Mouse (Mus musculus) lung, postnatal 0 days (tissue): ENCODE data around the gene AY358078. TPM values are rescaled to one million over a fixed set of nuclear protein-coding genes. Genes with fewer than 3 reads are reported as not detected.
"Not testable (repeated sequence)": the region's sequence is repeated elsewhere in the genome, so short reads cannot be mapped to it uniquely, and the experiment has no call there.

Source experiments
- ATAC-seq: fragments of 200-750 bp; cut with Nextera tagmentation; 2 replicates; pipeline ENCODE4 v1.8.0; 2017; ENCODE audit warnings: moderate library complexity
- DNase-seq: peaks from one replicate; pipeline ENCODE4 v3.0.0-alpha.2; 2016; ENCODE audit warnings: low spot score
- H3K27ac ChIP-seq: fragments of 300-500 bp; sonication (generic); 2 replicates; pipeline ENCODE4 v1.5.1; 2014; ENCODE audit warnings: antibody characterized with exemption, mild to moderate bottlenecking, low read length, mixed read lengths
- H3K27me3 ChIP-seq: fragments of 300-500 bp; sonication (generic); replicated peaks from 2 replicates; pipeline ENCODE4 v1.6.1; 2014; ENCODE audit warnings: low read length, mixed read lengths; ENCODE audit not compliant: insufficient read depth
- H3K36me3 ChIP-seq: fragments of 300-500 bp; sonication (generic); 2 replicates; pipeline ENCODE4 v1.6.1; 2014; ENCODE audit warnings: low read length, mixed read lengths; ENCODE audit not compliant: insufficient read depth
- H3K4me1 ChIP-seq: fragments of 300-500 bp; sonication (generic); 2 replicates; pipeline ENCODE4 v1.6.1; 2014; ENCODE audit warnings: antibody characterized with exemption, low read depth, low read length, mixed read lengths; ENCODE audit not compliant: insufficient read depth
- H3K4me2 ChIP-seq: fragments of 300-500 bp; sonication (generic); replicated peaks from 2 replicates; pipeline ENCODE4 v1.6.1; 2014; ENCODE audit warnings: low read depth, mild to moderate bottlenecking, low read length, moderate library complexity, mixed read lengths
- H3K4me3 ChIP-seq: fragments of 300-500 bp; sonication (generic); 2 replicates; pipeline ENCODE4 v1.5.1; 2014; ENCODE audit warnings: low read depth, low read length
- H3K9ac ChIP-seq: fragments of 300-500 bp; sonication (generic); replicated peaks from 2 replicates; pipeline ENCODE4 v1.6.1; 2014; ENCODE audit warnings: low read depth, mild to moderate bottlenecking
- H3K9me3 ChIP-seq: fragments of 300-500 bp; sonication (generic); 2 replicates; pipeline ENCODE4 v1.6.1; 2016; ENCODE audit warnings: low read length, mixed read lengths
- CTCF ChIP-seq: IDR thresholded peaks from 2 replicates; pipeline ENCODE4 v1.5.1; 2016; ENCODE audit warnings: antibody characterized with exemption, mild to moderate bottlenecking
- EP300 ChIP-seq: IDR thresholded peaks from 2 replicates; pipeline ENCODE4 v1.6.1; 2016; ENCODE audit warnings: antibody characterized with exemption, mild to moderate bottlenecking, control low read depth
- WGBS: fragments of 180-500 bp; shearing (Covaris S2); extraction: QIAGEN DNeasy Blood & Tissue Kit; methylation state at CpG from one replicate; pipeline ENCODE4 v1.1.7; 2014; 5-methylcytosine and 5-hydroxymethylcytosine counted together
- polyA plus RNA-seq: library from polyadenylated mRNA; unstranded; fragments of >200 nt; fragmentation: Nextera tagmentation; extraction: Ambion mirVana; gene quantifications from 2 replicates; pipeline ENCODE4 v1.2.1, GENCODE M21; 2015

The AY358078 gene
- polyA plus RNA-seq, 1 experiment from 2014 or later = not detected

- no peak for TF ChIP-seq EP300
- TF ChIP-seq CTCF = no peak
- ATAC-seq (no peak), DNase-seq (no peak)
- H3K9me3 ChIP-seq = no peaks in the 10 kb centered on the region
- no peaks in the 10 kb centered on the region for H3K36me3 ChIP-seq
- no peak overlapping the region for H3K4me3 ChIP-seq
- H3K9ac ChIP-seq = no peak overlapping the region
- WGBS = 48% methylated on average over 1 of the region's 1 CpGs
- no peaks in the 10 kb centered on the region for H3K27me3 ChIP-seq
- no peaks in the 10 kb centered on the region for H3K4me1 ChIP-seq
- no peak overlapping the region for H3K4me2 ChIP-seq
- H3K27ac ChIP-seq = no peak overlapping the region
Observed at GRCm38 (mm10) chr14:51842250-51842649, 42.4 kb downstream of the AY358078 start.

DNA sequence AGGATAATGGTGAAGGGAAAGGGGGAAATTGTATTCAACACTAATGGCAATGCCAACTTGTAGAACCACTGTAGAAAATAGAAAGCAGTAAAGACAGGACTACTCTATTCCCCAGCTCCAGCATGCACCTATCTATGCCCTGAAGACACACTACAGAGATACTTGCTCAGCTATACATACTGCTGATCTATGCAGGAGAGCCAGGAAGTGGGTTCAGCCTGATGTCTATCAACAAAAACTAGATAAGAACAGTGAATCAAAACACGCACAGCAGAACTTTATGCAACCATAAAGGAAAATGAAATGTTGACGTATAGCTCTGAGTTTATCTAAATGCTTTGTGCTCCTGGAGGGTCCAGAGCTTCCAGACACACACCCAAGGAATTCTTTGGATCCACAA lies 42.9 kb downstream of the AY358078 start:
- H3K4me2 ChIP-seq = no peak overlapping the region
- H3K4me3 ChIP-seq = no peak overlapping the region
- ATAC-seq (no peak), DNase-seq (no peak)
- H3K27me3 ChIP-seq = no peaks in the 10 kb centered on the region
- no peak overlapping the region for H3K9ac ChIP-seq
- no peaks in the 10 kb centered on the region for H3K9me3 ChIP-seq
- 73% methylated on average over 2 of the region's 2 CpGs for WGBS
- no peaks in the 10 kb centered on the region for H3K4me1 ChIP-seq
- TF ChIP-seq EP300 (no peak), CTCF (no peak)
- no peak overlapping the region for H3K27ac ChIP-seq
- H3K36me3 ChIP-seq = no peaks in the 10 kb centered on the region

GRCm38 (mm10) chr14:51843882-51844281 lies 44.0 kb downstream of the AY358078 start:
- Histone ChIP-seq H3K36me3 (no peaks in the 10 kb centered on the region), H3K27me3 (no peaks in the 10 kb centered on the region), H3K4me2 (no peak overlapping the region), H3K4me3 (no peak overlapping the region), H3K9me3 (no peaks in the 10 kb centered on the region), H3K27ac (no peak overlapping the region), H3K9ac (no peak overlapping the region), H3K4me1 (no peaks in the 10 kb centered on the region)
- no peak for TF ChIP-seq CTCF
- no peak for TF ChIP-seq EP300
- ATAC-seq (no peak), DNase-seq (no peak)

DNA sequence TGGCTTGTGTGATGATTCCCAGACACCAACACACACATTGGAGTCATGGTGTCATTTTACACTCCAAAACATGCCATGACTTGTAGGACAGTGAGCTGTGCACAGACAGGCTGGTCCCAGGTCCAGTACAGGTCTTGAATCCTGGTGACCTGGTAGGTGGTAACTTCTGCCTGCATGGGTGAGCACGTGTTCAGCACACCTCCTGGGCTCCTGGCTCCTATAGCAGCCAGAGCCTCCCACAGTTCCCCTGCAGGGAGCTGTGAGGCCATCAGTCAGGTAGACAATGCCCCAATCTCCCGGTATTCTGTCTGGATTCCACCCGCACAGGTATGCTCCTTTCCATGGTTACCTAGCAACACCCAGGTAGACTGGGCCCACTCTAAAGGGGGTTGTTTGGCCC lies 46.7 kb downstream of the AY358078 start:
- Histone ChIP-seq H3K4me2 (no peak overlapping the region), H3K27me3 (no peaks in the 10 kb centered on the region), H3K9ac (no peak overlapping the region), H3K27ac (no peak overlapping the region), H3K9me3 (no peaks in the 10 kb centered on the region), H3K36me3 (no peaks in the 10 kb centered on the region), H3K4me1 (no peaks in the 10 kb centered on the region), H3K4me3 (no peak overlapping the region)
- ATAC-seq = no peak
- DNase-seq = no peak
- 46% methylated on average over 3 of the region's 3 CpGs for WGBS
- TF ChIP-seq EP300 (no peak), CTCF (no peak)

- H3K9ac ChIP-seq, H3K27me3 ChIP-seq: not testable (repeated sequence)
- 44% methylated on average over 3 of the region's 3 CpGs for WGBS
Observed at GRCm38 (mm10) chr14:51851006-51851405, 51.2 kb downstream of the AY358078 start.

GRCm38 (mm10) chr14:51853399-51853798 lies 53.6 kb downstream of the AY358078 start, which contains the start of gene Ear6:
TSS of gene Ear6 (plus strand) at chr14:51853699.
- TF ChIP-seq CTCF = no peak
- no peak for TF ChIP-seq EP300
- no peaks in the 10 kb centered on the region for H3K36me3 ChIP-seq
- H3K27me3 ChIP-seq = no peaks in the 10 kb centered on the region
- no peak within 1 kb of the TSS for H3K4me3 ChIP-seq
- no peak within 1 kb of the TSS for H3K9ac ChIP-seq
- no peaks in the 10 kb centered on the region for H3K9me3 ChIP-seq
- DNase-seq (no peak), ATAC-seq (no peak)
- no peak within 1 kb of the TSS for H3K27ac ChIP-seq
- no peak within 1 kb of the TSS for H3K4me2 ChIP-seq
- no peaks in the 10 kb centered on the region for H3K4me1 ChIP-seq

More at GRCm38 (mm10) chr14:51851006-51851405, 51.2 kb downstream of the AY358078 start:
- not testable (repeated sequence) for H3K36me3 ChIP-seq, ATAC-seq, DNase-seq, H3K4me3 ChIP-seq, H3K9me3 ChIP-seq, H3K4me1 ChIP-seq, H3K27ac ChIP-seq, H3K4me2 ChIP-seq
- TF ChIP-seq CTCF = peak; percentile 35

DNA sequence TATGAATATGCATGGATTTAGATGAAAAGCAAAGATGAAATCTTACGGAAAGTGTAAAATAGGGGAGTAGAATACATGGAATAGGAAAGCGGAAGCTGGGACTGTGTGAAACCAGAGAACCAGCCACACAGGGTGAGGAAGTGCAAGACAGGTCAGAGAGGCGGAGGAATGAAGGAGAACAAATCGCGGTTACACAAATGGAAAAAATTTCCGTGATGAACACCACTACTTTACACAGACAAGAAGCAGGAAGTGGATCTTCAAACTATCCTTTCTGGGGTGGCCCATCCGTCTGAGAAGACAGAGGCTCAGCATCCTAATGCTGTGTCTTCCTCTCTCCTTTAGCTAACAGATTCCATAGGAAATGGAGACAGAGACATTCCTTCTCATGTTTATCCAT lies 55.4 kb downstream of the AY358078 start:
- not testable (repeated sequence) for H3K36me3 ChIP-seq, H3K4me1 ChIP-seq, H3K9ac ChIP-seq, DNase-seq, ATAC-seq, H3K9me3 ChIP-seq, H3K4me3 ChIP-seq, H3K27me3 ChIP-seq, H3K4me2 ChIP-seq, H3K27ac ChIP-seq
- 73% methylated on average over 7 of the region's 7 CpGs for WGBS
